Mouse (Mus musculus): ENCODE measurements around the gene Trub2. TPM values are rescaled to one million over a fixed set of nuclear protein-coding genes. Genes with fewer than 3 reads are reported as not detected.

Gene Trub2
- polyA plus RNA-seq, 1 experiment: 52.4 TPM

- no peak overlapping the region for H3K4me3 ChIP-seq (ENCODE audit: low read depth, low read length)
- peaks cover 7% of the 10 kb centered on the region for H3K4me1 ChIP-seq (ENCODE audit: control insufficient read depth, insufficient read depth, low read length)
Measured at GRCm38 (mm10) chr2:29770162-29770561, 18.1 kb downstream of the Trub2 start.

GRCm38 (mm10) chr2:29768901-29769300 lies 19.4 kb downstream of the Trub2 start:
- H3K9ac ChIP-seq (ENCODE audit: low read depth, poor library complexity, severe bottlenecking): no peak overlapping the region
- no peaks in the 10 kb centered on the region for H3K9me3 ChIP-seq (replicated peaks; ENCODE audit: control insufficient read depth, insufficient read depth, low read length, poor library complexity, severe bottlenecking)
- TF ChIP-seq CTCF (IDR thresholded peaks at IDR 0.05; ENCODE audit: low read depth, low read length) (no peak), POLR2A (IDR thresholded peaks at IDR 0.05; ENCODE audit: insufficient read depth, low read length) (no peak), EP300 (IDR thresholded peaks at IDR 0.05; ENCODE audit: insufficient read depth, low read depth, low read length) (no peak)
- H3K36me3 ChIP-seq (ENCODE audit: control insufficient read depth, insufficient read depth, low read length, poor library complexity, severe bottlenecking): peaks cover 3% of the 10 kb centered on the region; the same call in 1 of the 2 replicates
- H3K27me3 ChIP-seq (ENCODE audit: control insufficient read depth, insufficient read depth, low read length, poor library complexity, severe bottlenecking): no peaks in the 10 kb centered on the region
- peaks cover 7% of the 10 kb centered on the region for H3K4me1 ChIP-seq (ENCODE audit: control insufficient read depth, insufficient read depth, low read length)
- H3K4me3 ChIP-seq (ENCODE audit: low read depth, low read length): no peak overlapping the region
- no peak overlapping the region for H3K27ac ChIP-seq (ENCODE audit: insufficient read depth, low read length)

More at GRCm38 (mm10) chr2:29770162-29770561, 18.1 kb downstream of the Trub2 start:
- Histone ChIP-seq H3K9me3 (replicated peaks; ENCODE audit: control insufficient read depth, insufficient read depth, low read length, poor library complexity, severe bottlenecking) (no peaks in the 10 kb centered on the region), H3K9ac (ENCODE audit: low read depth, poor library complexity, severe bottlenecking) (no peak overlapping the region), H3K36me3 (ENCODE audit: control insufficient read depth, insufficient read depth, low read length, poor library complexity, severe bottlenecking) (peaks cover 3% of the 10 kb centered on the region; the same call in 1 of the 2 replicates), H3K27me3 (ENCODE audit: control insufficient read depth, insufficient read depth, low read length, poor library complexity, severe bottlenecking) (no peaks in the 10 kb centered on the region), H3K27ac (ENCODE audit: insufficient read depth, low read length) (no peak overlapping the region)
- TF ChIP-seq CTCF (IDR thresholded peaks at IDR 0.05; ENCODE audit: low read depth, low read length) (peak; percentile 44), POLR2A (IDR thresholded peaks at IDR 0.05; ENCODE audit: insufficient read depth, low read length) (no peak)

- no peak overlapping the region for H3K9ac ChIP-seq (ENCODE audit: low read depth, poor library complexity, severe bottlenecking)
- peaks cover 7% of the 10 kb centered on the region for H3K4me1 ChIP-seq (ENCODE audit: control insufficient read depth, insufficient read depth, low read length)
- H3K27me3 ChIP-seq (ENCODE audit: control insufficient read depth, insufficient read depth, low read length, poor library complexity, severe bottlenecking): no peaks in the 10 kb centered on the region
- TF ChIP-seq POLR2A (IDR thresholded peaks at IDR 0.05; ENCODE audit: insufficient read depth, low read length) (no peak), CTCF (IDR thresholded peaks at IDR 0.05; ENCODE audit: low read depth, low read length) (no peak), EP300 (IDR thresholded peaks at IDR 0.05; ENCODE audit: insufficient read depth, low read depth, low read length) (no peak)
- no peaks in the 10 kb centered on the region for H3K36me3 ChIP-seq (ENCODE audit: control insufficient read depth, insufficient read depth, low read length, poor library complexity, severe bottlenecking)
- no peak overlapping the region for H3K27ac ChIP-seq (ENCODE audit: insufficient read depth, low read length)
- H3K4me3 ChIP-seq (ENCODE audit: low read depth, low read length): no peak overlapping the region
- no peaks in the 10 kb centered on the region for H3K9me3 ChIP-seq (replicated peaks; ENCODE audit: control insufficient read depth, insufficient read depth, low read length, poor library complexity, severe bottlenecking)
Measured at GRCm38 (mm10) chr2:29767976-29768709, 20.2 kb downstream of the Trub2 start.

- Histone ChIP-seq H3K27ac (ENCODE audit: insufficient read depth, low read length) (no peak overlapping the region), H3K4me1 (ENCODE audit: control insufficient read depth, insufficient read depth, low read length) (peaks cover 7% of the 10 kb centered on the region), H3K27me3 (ENCODE audit: control insufficient read depth, insufficient read depth, low read length, poor library complexity, severe bottlenecking) (no peaks in the 10 kb centered on the region), H3K4me3 (ENCODE audit: low read depth, low read length) (no peak overlapping the region), H3K36me3 (ENCODE audit: control insufficient read depth, insufficient read depth, low read length, poor library complexity, severe bottlenecking) (no peaks in the 10 kb centered on the region), H3K9ac (ENCODE audit: low read depth, poor library complexity, severe bottlenecking) (no peak overlapping the region), H3K9me3 (replicated peaks; ENCODE audit: control insufficient read depth, insufficient read depth, low read length, poor library complexity, severe bottlenecking) (no peaks in the 10 kb centered on the region)
- TF ChIP-seq POLR2A (IDR thresholded peaks at IDR 0.05; ENCODE audit: insufficient read depth, low read length): no peak
- no peak for TF ChIP-seq EP300 (IDR thresholded peaks at IDR 0.05; ENCODE audit: insufficient read depth, low read depth, low read length)
- peak; percentile 96 for TF ChIP-seq CTCF (IDR thresholded peaks at IDR 0.05; ENCODE audit: low read depth, low read length)
Measured at GRCm38 (mm10) chr2:29764831-29765230, 23.5 kb downstream of the Trub2 start.

GRCm38 (mm10) chr2:29755693-29756092 lies 32.6 kb downstream of the Trub2 start:
- no peaks in the 10 kb centered on the region for H3K27me3 ChIP-seq (ENCODE audit: control insufficient read depth, insufficient read depth, low read length, poor library complexity, severe bottlenecking)
- H3K36me3 ChIP-seq (ENCODE audit: control insufficient read depth, insufficient read depth, low read length, poor library complexity, severe bottlenecking): no peaks in the 10 kb centered on the region
- H3K9ac ChIP-seq (ENCODE audit: low read depth, poor library complexity, severe bottlenecking): no peak overlapping the region
- H3K4me3 ChIP-seq (ENCODE audit: low read depth, low read length): no peak overlapping the region
- H3K27ac ChIP-seq (ENCODE audit: insufficient read depth, low read length): no peak overlapping the region
- no peaks in the 10 kb centered on the region for H3K4me1 ChIP-seq (ENCODE audit: control insufficient read depth, insufficient read depth, low read length)
- peaks cover 5% of the 10 kb centered on the region; the same call in 1 of the 2 replicates for H3K9me3 ChIP-seq (replicated peaks; ENCODE audit: control insufficient read depth, insufficient read depth, low read length, poor library complexity, severe bottlenecking)
- TF ChIP-seq EP300 (IDR thresholded peaks at IDR 0.05; ENCODE audit: insufficient read depth, low read depth, low read length) (no peak), CTCF (IDR thresholded peaks at IDR 0.05; ENCODE audit: low read depth, low read length) (no peak)

GRCm38 (mm10) chr2:29752397-29752796 lies 35.9 kb downstream of the Trub2 start:
- Histone ChIP-seq H3K4me1 (ENCODE audit: control insufficient read depth, insufficient read depth, low read length) (peaks cover 2% of the 10 kb centered on the region), H3K27ac (ENCODE audit: insufficient read depth, low read length) (no peak overlapping the region), H3K36me3 (ENCODE audit: control insufficient read depth, insufficient read depth, low read length, poor library complexity, severe bottlenecking) (no peaks in the 10 kb centered on the region), H3K9ac (ENCODE audit: low read depth, poor library complexity, severe bottlenecking) (no peak overlapping the region), H3K9me3 (replicated peaks; ENCODE audit: control insufficient read depth, insufficient read depth, low read length, poor library complexity, severe bottlenecking) (peaks cover 5% of the 10 kb centered on the region; the same call in 1 of the 2 replicates), H3K27me3 (ENCODE audit: control insufficient read depth, insufficient read depth, low read length, poor library complexity, severe bottlenecking) (no peaks in the 10 kb centered on the region), H3K4me3 (ENCODE audit: low read depth, low read length) (no peak overlapping the region)
- TF ChIP-seq EP300 (IDR thresholded peaks at IDR 0.05; ENCODE audit: insufficient read depth, low read depth, low read length): no peak
- TF ChIP-seq POLR2A (IDR thresholded peaks at IDR 0.05; ENCODE audit: insufficient read depth, low read length): no peak
- peak; percentile 2 for TF ChIP-seq CTCF (IDR thresholded peaks at IDR 0.05; ENCODE audit: low read depth, low read length)
